ENCODE assay signal across 8 mouse cellular contexts in the genomic region with DNA sequence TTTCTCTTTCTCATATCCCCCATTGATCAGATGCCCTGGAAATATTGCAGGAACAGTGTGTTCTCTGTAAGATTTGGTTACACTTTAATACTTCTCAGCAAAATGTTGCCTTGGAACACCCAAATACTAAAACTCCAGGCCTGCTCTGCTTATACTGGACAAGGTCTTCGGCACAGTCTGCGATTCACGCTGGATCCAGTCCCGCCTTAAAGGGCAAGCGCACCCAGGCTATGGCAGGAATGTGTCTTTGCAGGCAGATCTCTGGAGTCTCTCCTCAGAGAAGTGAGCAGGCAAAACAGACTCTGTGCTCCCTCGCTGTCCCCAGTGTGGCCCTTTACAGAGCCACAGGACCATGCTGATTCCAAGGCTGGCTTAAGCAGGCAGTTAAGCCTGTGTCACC.
DNase-seq lines count a peak whose midpoint lies in the region; TF ChIP-seq lines count a peak whose summit lies in the region.

No protein-coding gene starts in this region.

- WGBS in lung, adult 2 months: 30% methylated on average over 6 of the region's 6 CpGs

- no peak for TF ChIP-seq CTCF in lung, adult 2 months (IDR thresholded peaks at IDR 0.05; ENCODE audit: insufficient read depth, low read length)

- peak; percentile 26 for DNase-seq in urinary bladder, adult 2 months (ENCODE audit: low spot score)
- no peak for DNase-seq in urinary bladder, postnatal 10 days (ENCODE audit: low spot score)
- peak; percentile 47 to 59 for DNase-seq in heart, postnatal 14 days
- peak; percentile 12 for DNase-seq in lung, adult 2 months
- no peak for DNase-seq in frontal cortex, postnatal 36 days (ENCODE audit: low spot score in 2 of 2)
- no peak for DNase-seq in thymus, postnatal 10 days (ENCODE audit: low spot score in 2 of 2)
- DNase-seq in spleen, postnatal 10 days (ENCODE audit: low spot score in 2 of 2): no peak
- DNase-seq in adipocyte (ENCODE audit: low spot score): no peak

- intact Hi-C loops in heart, postnatal 14 days (cut with DNase I): no loop called here

- H3K4me1 ChIP-seq in lung, adult 2 months (ENCODE audit: control insufficient read depth, insufficient read depth, low read length): 0 out of 2 replicates have a peak, but pooled peaks cover 2% of the 10 kb centered on the region

- no peak for TF ChIP-seq POLR2A in lung, adult 2 months (IDR thresholded peaks at IDR 0.05; ENCODE audit: borderline replicate concordance, extremely low read depth, low read depth, low read length)

- no peak overlapping the region for H3K4me3 ChIP-seq in lung, adult 2 months (replicated peaks; ENCODE audit: extremely low read depth, low read depth, low read length)

Comparison
In these comparisons a context has a peak if more than half of its experiments do, and no peak if none do; other contexts are left out.
1. DNase-seq: peak in urinary bladder, adult 2 months (single experiment), heart, postnatal 14 days (2 of 2) and lung, adult 2 months (single experiment); none in urinary bladder, postnatal 10 days (single experiment), frontal cortex, postnatal 36 days (0 of 2), thymus, postnatal 10 days (0 of 2), spleen, postnatal 10 days (0 of 2) and adipocyte (single experiment).